ENCODE assay signal across 9 mouse cellular contexts in the genomic region with DNA sequence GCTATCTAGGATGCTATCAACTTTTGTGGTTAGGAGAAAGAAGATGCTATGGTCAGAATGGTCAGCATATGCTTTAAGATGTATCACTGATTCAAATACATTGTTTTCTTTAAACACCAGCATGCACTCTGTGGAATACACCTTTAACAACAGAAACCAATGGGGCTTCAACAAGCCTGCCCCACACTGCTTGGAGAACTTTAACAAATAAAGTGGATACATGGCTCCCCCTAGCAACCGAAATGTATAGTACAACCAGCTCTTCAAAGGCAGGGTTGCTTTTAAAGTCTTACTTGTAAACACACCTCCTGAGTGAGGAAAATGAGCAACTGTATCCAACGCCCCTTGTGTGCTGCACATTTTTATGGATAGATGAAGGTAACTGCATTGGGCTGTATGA.
DNase-seq lines count a peak whose midpoint lies in the region; ATAC-seq and TF ChIP-seq lines count a peak whose summit lies in the region.
"Had no signal": no experiment of that assay in that cellular context is flagged by ENCODE, and none has a peak within 500 bp of the region (broad histone marks: within the 10 kb centered on the region; RNA-seq: fewer than 3 reads in every experiment).

No protein-coding gene starts in this region.

- no peak overlapping the region for H3K27ac ChIP-seq in cerebellum, adult 2 months (ENCODE audit: insufficient read depth, low read length)
- H3K27ac ChIP-seq: embryonic facial prominence, embryonic 15.5 days; limb, embryonic 13.5 days had no signal

- H3K4me3 ChIP-seq in cerebellum, adult 2 months (replicated peaks; ENCODE audit: insufficient read depth, low read depth, low read length) = no peak overlapping the region
- H3K4me3 ChIP-seq: embryonic facial prominence, embryonic 15.5 days; limb, embryonic 13.5 days had no signal

- no peak for TF ChIP-seq POLR2A in cerebellum, adult 2 months (IDR thresholded peaks at IDR 0.05; ENCODE audit: borderline replicate concordance, insufficient read depth, low read length)

- H3K4me1 ChIP-seq in cerebellum, adult 2 months (ENCODE audit: control insufficient read depth, insufficient read depth, low read length) = peaks cover 4% of the 10 kb centered on the region; the same call in 1 of the 2 replicates
- H3K4me1 ChIP-seq: embryonic facial prominence, embryonic 15.5 days; limb, embryonic 13.5 days had no signal

- ATAC-seq in frontal cortex, adult (ENCODE audit: low TSS enrichment) = peak; percentile 92
- ATAC-seq in megakaryocyte, adult 5-6 weeks (ENCODE audit: poor library complexity, severe bottlenecking) = no peak

- WGBS in cerebellum, adult 2 months = 22% methylated on average over 2 of the region's 2 CpGs

- intact Hi-C loops in left cerebral cortex, postnatal 4 days (cut with DNase I) = loop anchor here (5.0 kb wide), 2 partner anchors 784 to 1119 kb away; no protein-coding TSS in a partner anchor

- peak; percentile 6; the same call in 1 of the 2 replicates for TF ChIP-seq CTCF in cerebellum, adult 2 months (IDR thresholded peaks at IDR 0.05; ENCODE audit: borderline replicate concordance, insufficient read depth, low read depth, low read length)

- no peaks in the 10 kb centered on the region for H3K27me3 ChIP-seq in cerebellum, adult 2 months (ENCODE audit: control insufficient read depth, insufficient read depth, low read length)
- H3K27me3 ChIP-seq: embryonic facial prominence, embryonic 15.5 days; limb, embryonic 13.5 days had no signal

- peak; percentile 31 for DNase-seq in ovary, postnatal 14 days (ENCODE audit: low spot score)
- no peak for DNase-seq in ovary, postnatal 36 days (ENCODE audit: low spot score)
- DNase-seq in cerebellum, adult 2 months = peak; percentile 25 to 33
- DNase-seq in left cerebral cortex, postnatal 4 days = peak; percentile 41
- peak; percentile 40 for DNase-seq in right cerebral cortex, postnatal 14 days
